Mouse (Mus musculus): ENCODE measurements around the gene Fosl1.

The Fosl1 gene

GRCm38 (mm10) chr19:5459019-5459418 lies 11.7 kb downstream of the Fosl1 start:
- Histone ChIP-seq H3K36me3 (ENCODE audit: control insufficient read depth, insufficient read depth, low read length, poor library complexity, severe bottlenecking) (no peaks in the 10 kb centered on the region; the same call in 1 of the 2 replicates), H3K27me3 (ENCODE audit: control insufficient read depth, insufficient read depth, low read length, poor library complexity, severe bottlenecking) (no peaks in the 10 kb centered on the region)
- no peak for DNase-seq (ENCODE audit: low read depth, low spot score)

- no peak for DNase-seq (ENCODE audit: low read depth, low spot score)
- peaks cover under 1% of the 10 kb centered on the region; the same call in 1 of the 2 replicates for H3K36me3 ChIP-seq (ENCODE audit: control insufficient read depth, insufficient read depth, low read length, poor library complexity, severe bottlenecking)
- no peaks in the 10 kb centered on the region for H3K27me3 ChIP-seq (ENCODE audit: control insufficient read depth, insufficient read depth, low read length, poor library complexity, severe bottlenecking)
These were observed 12.5 kb downstream of the Fosl1 start for GRCm38 (mm10) chr19:5459896-5460295.

DNA sequence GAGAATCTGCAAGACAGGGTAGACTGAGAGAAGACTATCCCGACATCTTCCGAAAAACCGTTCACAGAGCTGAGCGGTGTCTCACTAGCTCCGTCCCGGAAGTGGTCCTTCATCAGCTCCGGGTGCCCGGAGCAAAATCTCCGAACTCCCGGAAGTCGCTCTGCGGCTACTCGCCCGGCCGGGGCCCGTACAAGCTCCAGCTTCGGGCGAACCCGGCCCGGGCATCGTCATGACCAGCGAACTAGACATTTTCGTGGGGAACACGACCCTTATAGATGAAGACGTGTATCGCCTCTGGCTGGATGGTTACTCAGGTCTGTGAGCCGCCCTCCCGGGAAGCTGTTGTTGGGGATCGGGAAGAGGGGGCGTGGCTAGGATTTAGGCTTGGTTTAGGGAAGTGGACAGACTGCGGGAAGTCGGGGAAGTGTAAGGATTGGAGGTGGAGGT lies 13.1 kb downstream of the Fosl1 start, which contains the start of gene Fibp:
Gene Fibp, plus strand, starts transcription at position 151 of the 447 bp plus-strand sequence.
- Histone ChIP-seq H3K27me3 (ENCODE audit: control insufficient read depth, insufficient read depth, low read length, poor library complexity, severe bottlenecking) (no peaks in the 10 kb centered on the region), H3K36me3 (ENCODE audit: control insufficient read depth, insufficient read depth, low read length, poor library complexity, severe bottlenecking) (peaks cover 3% of the 10 kb centered on the region; the same call in 1 of the 2 replicates)
- peak; percentile 88 for DNase-seq (ENCODE audit: low read depth, low spot score)

- peaks cover 8% of the 10 kb centered on the region; the same call in 1 of the 2 replicates for H3K36me3 ChIP-seq (ENCODE audit: control insufficient read depth, insufficient read depth, low read length, poor library complexity, severe bottlenecking)
- no peak for DNase-seq (ENCODE audit: low read depth, low spot score)
- H3K27me3 ChIP-seq (ENCODE audit: control insufficient read depth, insufficient read depth, low read length, poor library complexity, severe bottlenecking): no peaks in the 10 kb centered on the region
These were observed 14.1 kb downstream of the Fosl1 start for GRCm38 (mm10) chr19:5461411-5461810.

DNA sequence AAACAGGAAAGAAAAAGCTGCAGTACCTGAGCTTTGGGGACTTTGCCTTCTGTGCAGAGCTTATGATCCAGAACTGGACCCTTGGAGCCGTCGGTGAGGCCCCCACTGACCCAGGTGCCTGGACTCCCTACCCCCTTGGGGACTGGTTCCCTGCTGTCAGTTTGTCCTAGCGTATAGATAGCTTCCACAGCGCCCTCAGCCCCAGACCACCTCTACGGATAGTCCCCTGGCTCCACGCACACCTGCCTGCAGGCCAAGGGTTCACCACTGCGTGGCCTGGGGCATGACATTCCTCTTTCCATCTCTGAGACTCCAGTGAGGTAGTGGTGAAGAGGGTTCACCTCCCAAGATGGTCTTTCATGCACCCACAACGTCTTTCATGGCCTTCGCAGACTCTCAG lies 15.9 kb downstream of the Fosl1 start:
- DNase-seq (ENCODE audit: low read depth, low spot score): no peak
- Histone ChIP-seq H3K36me3 (ENCODE audit: control insufficient read depth, insufficient read depth, low read length, poor library complexity, severe bottlenecking) (peaks cover 8% of the 10 kb centered on the region; the same call in 1 of the 2 replicates), H3K27me3 (ENCODE audit: control insufficient read depth, insufficient read depth, low read length, poor library complexity, severe bottlenecking) (no peaks in the 10 kb centered on the region)

DNA sequence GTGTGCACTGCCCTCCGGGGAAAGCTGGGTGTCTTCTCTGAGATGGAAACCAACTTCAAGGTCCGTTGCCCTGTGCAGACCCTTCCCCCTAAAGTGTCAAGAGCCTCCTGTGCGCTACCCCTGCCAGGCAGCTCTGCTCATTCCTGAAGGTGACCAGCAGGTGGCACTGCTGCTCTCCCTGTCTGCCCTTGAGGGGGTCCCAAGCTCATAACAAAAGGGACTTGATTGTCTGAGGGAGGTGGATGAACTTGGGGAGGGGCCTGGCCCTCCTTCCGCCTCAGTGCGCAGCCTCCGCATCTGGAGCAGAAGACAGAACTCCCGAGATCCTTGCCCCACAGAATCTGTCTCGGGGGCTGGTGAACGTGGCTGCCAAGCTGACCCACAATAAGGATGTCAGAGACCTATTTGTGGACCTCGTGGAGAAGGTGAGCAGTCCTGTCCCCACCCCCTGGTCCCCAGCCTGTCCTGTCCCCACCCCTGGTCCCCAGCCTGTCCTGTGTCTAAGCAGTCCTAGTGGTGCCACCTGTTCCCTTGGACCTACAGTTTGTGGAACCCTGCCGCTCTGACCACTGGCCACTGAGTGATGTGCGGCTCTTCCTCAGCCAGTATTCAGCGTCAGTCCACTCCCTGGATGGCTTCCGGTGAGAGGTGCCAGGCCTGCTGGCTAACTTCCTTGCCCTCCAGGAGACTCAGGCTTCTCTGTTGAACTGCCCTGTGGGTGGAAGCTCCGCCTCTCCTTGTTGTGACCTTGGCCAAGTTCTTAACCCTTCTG lies 16.6 kb downstream of the Fosl1 start:
- peak; percentile 71 for DNase-seq (ENCODE audit: low read depth, low spot score)
- Histone ChIP-seq H3K36me3 (ENCODE audit: control insufficient read depth, insufficient read depth, low read length, poor library complexity, severe bottlenecking) (peaks cover 8% of the 10 kb centered on the region; the same call in 1 of the 2 replicates), H3K27me3 (ENCODE audit: control insufficient read depth, insufficient read depth, low read length, poor library complexity, severe bottlenecking) (no peaks in the 10 kb centered on the region)

- no peak for DNase-seq (ENCODE audit: low read depth, low spot score)
- Histone ChIP-seq H3K36me3 (ENCODE audit: control insufficient read depth, insufficient read depth, low read length, poor library complexity, severe bottlenecking) (peaks cover 8% of the 10 kb centered on the region; the same call in 1 of the 2 replicates), H3K27me3 (ENCODE audit: control insufficient read depth, insufficient read depth, low read length, poor library complexity, severe bottlenecking) (no peaks in the 10 kb centered on the region)
These were observed 17.7 kb downstream of the Fosl1 start for GRCm38 (mm10) chr19:5465037-5465436.

GRCm38 (mm10) chr19:5466916-5467500 lies 19.7 kb downstream of the Fosl1 start:
- no peaks in the 10 kb centered on the region for H3K27me3 ChIP-seq (ENCODE audit: control insufficient read depth, insufficient read depth, low read length, poor library complexity, severe bottlenecking)
- no peak for DNase-seq (ENCODE audit: low read depth, low spot score)
- H3K36me3 ChIP-seq (ENCODE audit: control insufficient read depth, insufficient read depth, low read length, poor library complexity, severe bottlenecking): peaks cover 8% of the 10 kb centered on the region; the same call in 1 of the 2 replicates

DNA sequence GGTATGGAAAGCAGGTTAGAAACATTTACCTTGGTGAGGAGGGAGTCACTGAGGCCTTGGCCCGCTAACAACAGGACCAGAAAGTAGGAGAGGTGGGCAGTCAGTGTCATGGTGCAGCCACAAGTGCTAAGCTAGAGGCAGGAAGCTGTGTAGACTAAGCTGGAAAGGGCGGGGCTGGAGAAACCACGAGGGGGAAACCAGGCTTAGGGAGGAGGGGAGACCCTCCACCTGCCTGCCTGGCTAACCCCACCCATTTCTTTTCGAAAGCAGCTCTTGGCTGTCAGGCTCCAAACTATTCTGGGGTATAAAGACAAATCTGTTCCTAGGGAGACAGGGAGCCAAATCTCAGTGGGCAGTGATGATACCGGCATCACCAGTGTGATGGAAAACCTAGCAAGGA lies 21.0 kb downstream of the Fosl1 start, which contains the start of gene Ctsw:
Gene Ctsw, minus strand, starts transcription at position 134 of the 400 bp plus-strand sequence.
- no peak for DNase-seq (ENCODE audit: low read depth, low spot score)
- Histone ChIP-seq H3K36me3 (ENCODE audit: control insufficient read depth, insufficient read depth, low read length, poor library complexity, severe bottlenecking) (peaks cover 8% of the 10 kb centered on the region; the same call in 1 of the 2 replicates), H3K27me3 (ENCODE audit: control insufficient read depth, insufficient read depth, low read length, poor library complexity, severe bottlenecking) (no peaks in the 10 kb centered on the region)

- no peak for DNase-seq (ENCODE audit: low read depth, low spot score)
These were observed 24.5 kb downstream of the Fosl1 start for GRCm38 (mm10) chr19:5471846-5472245.

DNA sequence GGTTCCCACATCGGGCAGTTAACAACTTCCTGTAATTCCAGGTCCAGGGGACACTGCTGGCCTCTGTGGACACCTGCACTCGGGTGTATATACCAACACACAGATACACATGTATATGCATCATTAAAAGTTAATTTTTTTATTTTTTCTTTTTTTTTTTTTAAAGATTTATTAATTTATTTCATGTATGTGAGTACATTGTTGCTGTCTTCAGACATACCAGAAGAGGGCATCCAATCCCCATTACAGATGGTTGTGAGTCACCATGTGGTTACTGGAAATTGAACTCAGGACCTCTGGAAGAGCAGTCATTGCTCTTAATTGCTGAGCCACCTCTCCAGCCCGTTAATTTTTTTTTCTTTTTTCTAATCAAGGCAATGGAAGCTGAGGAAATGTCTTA lies 25.5 kb downstream of the Fosl1 start:
- DNase-seq (ENCODE audit: low read depth, low spot score): peak; percentile 37
- H3K36me3 ChIP-seq (ENCODE audit: control insufficient read depth, insufficient read depth, low read length, poor library complexity, severe bottlenecking): no peaks in the 10 kb centered on the region
- no peaks in the 10 kb centered on the region; the same call in 1 of the 2 replicates for H3K27me3 ChIP-seq (ENCODE audit: control insufficient read depth, insufficient read depth, low read length, poor library complexity, severe bottlenecking)

More at GRCm38 (mm10) chr19:5471846-5472245, 24.5 kb downstream of the Fosl1 start:
- no peaks in the 10 kb centered on the region; the same call in 1 of the 2 replicates for H3K27me3 ChIP-seq (ENCODE audit: control insufficient read depth, insufficient read depth, low read length, poor library complexity, severe bottlenecking)
- H3K36me3 ChIP-seq (ENCODE audit: control insufficient read depth, insufficient read depth, low read length, poor library complexity, severe bottlenecking): no peaks in the 10 kb centered on the region

DNA sequence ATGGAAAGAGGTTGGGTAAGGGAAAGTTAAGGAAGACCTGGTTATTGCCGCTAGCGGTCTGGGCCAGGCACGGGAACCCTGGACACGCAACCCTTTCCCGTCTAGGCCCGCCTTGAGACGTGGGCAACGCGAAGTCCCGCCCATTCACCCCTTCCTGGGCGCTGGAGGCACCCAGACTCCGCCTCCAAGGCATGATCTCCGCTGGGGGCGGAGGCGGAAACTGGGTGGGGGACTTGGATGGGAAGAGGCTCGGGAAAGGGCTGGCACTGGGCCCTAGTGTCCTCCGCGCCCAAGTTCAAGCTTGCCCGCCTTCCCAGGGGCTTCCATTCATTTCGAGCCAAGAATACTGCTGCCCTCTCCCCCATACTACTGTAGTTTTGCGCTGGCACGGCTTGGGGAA lies 26.4 kb downstream of the Fosl1 start, which contains the start of gene Efemp2:
Gene Efemp2, plus strand, starts transcription at position 235 of the 400 bp plus-strand sequence.
- DNase-seq (ENCODE audit: low read depth, low spot score): no peak
- Histone ChIP-seq H3K36me3 (ENCODE audit: control insufficient read depth, insufficient read depth, low read length, poor library complexity, severe bottlenecking) (no peaks in the 10 kb centered on the region), H3K27me3 (ENCODE audit: control insufficient read depth, insufficient read depth, low read length, poor library complexity, severe bottlenecking) (no peaks in the 10 kb centered on the region; the same call in 1 of the 2 replicates)

- no peaks in the 10 kb centered on the region for H3K36me3 ChIP-seq (ENCODE audit: control insufficient read depth, insufficient read depth, low read length, poor library complexity, severe bottlenecking)
- no peak for DNase-seq (ENCODE audit: low read depth, low spot score)
- H3K27me3 ChIP-seq (ENCODE audit: control insufficient read depth, insufficient read depth, low read length, poor library complexity, severe bottlenecking): no peaks in the 10 kb centered on the region; the same call in 1 of the 2 replicates
These were observed 27.1 kb downstream of the Fosl1 start for GRCm38 (mm10) chr19:5474281-5475068.

DNA sequence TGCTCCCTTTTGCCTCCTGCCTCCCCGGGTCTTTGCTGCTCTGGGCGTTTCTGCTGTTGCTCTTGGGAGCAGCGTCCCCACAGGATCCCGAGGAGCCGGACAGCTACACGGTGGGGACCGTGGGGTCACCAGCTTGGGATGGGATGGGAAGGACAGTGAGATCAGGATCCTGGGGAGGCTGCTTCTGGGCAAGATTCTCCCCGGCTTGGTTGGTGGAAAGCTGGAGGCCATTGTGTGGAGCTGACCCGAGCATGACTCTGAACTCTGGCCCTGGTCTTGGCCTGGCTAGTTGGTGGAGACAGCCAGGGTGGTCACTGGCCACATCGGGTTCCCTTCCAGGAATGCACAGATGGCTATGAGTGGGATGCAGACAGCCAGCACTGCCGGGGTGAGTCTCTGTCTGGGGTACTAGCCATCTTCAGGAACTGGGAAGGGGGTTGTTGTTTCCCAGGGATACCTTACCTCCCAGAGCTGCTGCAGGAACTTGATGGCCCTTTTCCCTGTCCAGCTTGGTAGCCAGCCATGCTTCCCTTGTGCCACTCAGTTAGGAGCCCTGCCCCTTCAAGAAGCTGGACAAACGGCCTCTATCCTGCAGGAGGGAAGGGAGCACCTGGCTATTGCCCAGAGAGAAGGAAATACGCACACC lies 27.8 kb downstream of the Fosl1 start:
- Histone ChIP-seq H3K36me3 (ENCODE audit: control insufficient read depth, insufficient read depth, low read length, poor library complexity, severe bottlenecking) (no peaks in the 10 kb centered on the region), H3K27me3 (ENCODE audit: control insufficient read depth, insufficient read depth, low read length, poor library complexity, severe bottlenecking) (no peaks in the 10 kb centered on the region; the same call in 1 of the 2 replicates)
- no peak for DNase-seq (ENCODE audit: low read depth, low spot score)
